Mouse (Mus musculus) embryonic facial prominence, embryonic 10.5 days (tissue): ENCODE measurements at regions not wholly inside any gene's neighbourhood (a gene's known extent, or its start where the extent isn't known, plus 50 kb on each side); places are given as distances from the start of the nearest gene placed in this dataset.

ENCODE experiments used
- DNase-seq: peaks from one replicate; pipeline ENCODE4 v3.0.0-alpha.2; 2017; ENCODE audit warnings: low spot score
- H3K27ac ChIP-seq: fragments of 300-500 bp; sonication (generic); replicated peaks from 2 replicates; pipeline ENCODE4 v1.5.1; 2016; ENCODE audit warnings: mild to moderate bottlenecking
- H3K27me3 ChIP-seq: fragments of 300-500 bp; sonication (generic); replicated peaks from 2 replicates; pipeline ENCODE4 v1.6.1; 2016; ENCODE audit warnings: low read depth, mild to moderate bottlenecking; ENCODE audit not compliant: poor library complexity, severe bottlenecking
- H3K36me3 ChIP-seq: fragments of 300-500 bp; sonication (generic); replicated peaks from 2 replicates; pipeline ENCODE4 v1.6.1; 2016; ENCODE audit warnings: mild to moderate bottlenecking, moderate library complexity
- H3K4me1 ChIP-seq: fragments of 300-500 bp; sonication (generic); 2 replicates; pipeline ENCODE4 v1.6.1; 2016
- H3K4me3 ChIP-seq: fragments of 300-500 bp; sonication (generic); 2 replicates; pipeline ENCODE4 v1.5.1; 2016; ENCODE audit warnings: mild to moderate bottlenecking, moderate library complexity
- H3K9me3 ChIP-seq: fragments of 300-500 bp; sonication (generic); 2 replicates; pipeline ENCODE4 v1.6.1; 2016; ENCODE audit warnings: mild to moderate bottlenecking
- WGBS: fragments of 180-500 bp; shearing (Covaris S2); methylation state at CpG from one replicate; pipeline ENCODE4 v1.1.7; 2016; 5-methylcytosine and 5-hydroxymethylcytosine counted together

DNA sequence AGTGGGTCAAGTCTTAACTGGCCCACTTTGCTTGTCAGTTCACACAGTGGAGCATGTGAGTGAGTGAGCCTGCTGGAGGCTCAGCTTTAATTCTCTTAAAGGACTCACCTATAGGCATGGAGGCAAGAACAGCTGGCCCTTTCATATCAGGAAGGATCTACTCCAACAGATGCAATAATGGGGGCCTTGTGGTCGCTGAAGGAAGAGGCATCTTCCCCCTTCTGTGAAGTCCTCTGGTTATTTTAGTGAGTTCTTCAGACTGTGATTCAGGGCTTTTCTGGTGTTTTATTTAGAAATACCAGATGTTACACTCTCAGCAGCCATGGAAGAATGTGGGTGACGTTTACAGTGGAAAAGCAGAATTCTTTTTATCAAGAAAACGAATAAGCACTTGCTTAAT, 516.9 kb downstream of the Col12a1 start:
- no peak for DNase-seq
- Histone ChIP-seq H3K4me1 (no peaks in the 10 kb centered on the region), H3K4me3 (no peak overlapping the region), H3K27me3 (no peaks in the 10 kb centered on the region), H3K9me3 (no peaks in the 10 kb centered on the region), H3K27ac (no peak overlapping the region), H3K36me3 (no peaks in the 10 kb centered on the region)
- WGBS = 66% methylated on average over 3 of the region's 3 CpGs

DNA sequence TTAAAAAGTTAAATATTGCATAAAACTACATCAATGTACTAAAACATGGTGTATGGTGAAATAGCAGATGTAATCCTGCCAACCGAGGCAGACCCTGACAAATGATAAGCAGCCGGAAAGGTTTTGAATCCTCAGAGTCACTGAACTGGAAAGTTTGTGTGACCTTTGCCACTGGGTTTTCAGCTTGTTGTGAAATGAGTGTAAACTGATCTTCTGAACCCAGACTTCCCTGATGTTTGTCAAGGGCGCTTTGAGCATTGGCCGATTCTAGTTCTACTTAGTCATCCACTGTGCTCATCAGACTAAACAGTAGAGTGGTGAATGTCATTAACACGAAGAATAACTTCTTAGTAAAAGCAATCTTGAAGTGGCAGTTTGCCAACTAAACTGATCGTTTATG, 505.3 kb downstream of the Col12a1 start:
- WGBS = 39% methylated on average over 6 of the region's 6 CpGs
- DNase-seq = peak; percentile 28
- H3K4me1 ChIP-seq = no peaks in the 10 kb centered on the region
- H3K4me3 ChIP-seq = no peak overlapping the region
- no peak overlapping the region for H3K27ac ChIP-seq
- no peaks in the 10 kb centered on the region for H3K27me3 ChIP-seq
- H3K36me3 ChIP-seq = no peaks in the 10 kb centered on the region
- H3K9me3 ChIP-seq = no peaks in the 10 kb centered on the region

DNA sequence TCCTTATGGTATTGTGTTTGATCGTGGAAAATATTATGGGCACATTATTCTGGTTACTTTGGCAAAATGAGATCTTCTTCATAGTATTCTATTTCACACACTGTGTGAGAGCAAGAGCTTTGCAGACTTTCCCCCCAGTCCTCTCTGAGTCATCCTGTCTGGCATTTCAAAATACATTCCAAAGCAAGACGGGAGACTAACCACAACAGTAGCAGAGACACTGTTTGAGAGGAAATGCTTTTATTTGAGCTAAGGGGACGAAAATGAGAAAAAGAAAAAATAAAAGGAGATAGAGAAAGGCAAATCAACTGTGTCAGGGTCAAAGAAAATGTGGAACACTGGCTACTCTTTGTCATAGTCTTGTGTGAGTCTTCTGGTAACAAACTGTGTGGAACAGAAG, 502.6 kb downstream of the Col12a1 start:
- H3K9me3 ChIP-seq = no peaks in the 10 kb centered on the region
- 55% methylated on average over 3 of the region's 3 CpGs for WGBS
- no peaks in the 10 kb centered on the region for H3K27me3 ChIP-seq
- H3K4me1 ChIP-seq = no peaks in the 10 kb centered on the region
- no peaks in the 10 kb centered on the region for H3K36me3 ChIP-seq
- H3K27ac ChIP-seq = no peak overlapping the region
- no peak overlapping the region for H3K4me3 ChIP-seq
- no peak for DNase-seq

DNA sequence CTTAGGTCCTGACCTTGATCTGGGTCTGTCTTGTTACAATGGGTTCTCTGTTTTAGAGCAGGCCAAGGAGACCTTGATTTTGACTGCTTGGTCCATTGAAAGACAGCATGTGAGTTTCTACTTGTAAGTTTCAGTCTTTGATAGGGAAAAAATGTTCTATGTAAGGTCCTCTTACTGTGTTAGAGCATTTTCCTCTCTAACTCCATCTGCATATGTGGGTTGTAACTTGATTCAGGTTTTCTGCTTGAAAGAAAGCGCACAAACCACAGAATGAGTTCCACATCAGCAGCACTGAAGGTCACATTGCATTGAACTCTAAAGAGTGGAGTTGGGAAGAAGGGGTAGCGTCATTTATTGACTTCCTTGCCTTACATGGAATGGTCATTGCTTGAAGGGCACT, 502.2 kb downstream of the Col12a1 start:
- Histone ChIP-seq H3K27me3 (no peaks in the 10 kb centered on the region), H3K36me3 (no peaks in the 10 kb centered on the region), H3K4me1 (no peaks in the 10 kb centered on the region), H3K27ac (no peak overlapping the region), H3K9me3 (no peaks in the 10 kb centered on the region), H3K4me3 (no peak overlapping the region)
- WGBS = 81% methylated on average over 2 of the region's 2 CpGs
- no peak for DNase-seq

DNA sequence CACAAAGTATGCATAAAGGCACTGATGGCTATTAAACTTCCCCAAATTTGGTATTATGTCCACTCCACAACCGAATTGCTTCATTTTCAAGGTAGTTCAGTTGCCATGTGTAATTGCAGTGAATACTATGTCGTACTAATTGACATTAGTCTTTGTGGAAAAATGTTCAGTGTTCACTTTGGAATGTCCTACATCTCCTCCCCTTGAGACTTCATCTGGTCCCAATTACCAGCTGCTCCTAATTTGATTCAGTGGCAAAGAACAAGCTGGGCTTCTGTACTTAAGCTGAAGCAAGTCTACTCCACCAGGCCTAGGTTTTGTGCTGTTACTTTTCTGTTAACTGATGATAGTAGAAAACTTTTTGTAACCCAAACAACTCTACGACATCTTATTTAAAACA, 485.6 kb downstream of the Col12a1 start:
- 42% methylated on average over 3 of the region's 3 CpGs for WGBS
- no peaks in the 10 kb centered on the region for H3K9me3 ChIP-seq
- peak; percentile 32 for DNase-seq

DNA sequence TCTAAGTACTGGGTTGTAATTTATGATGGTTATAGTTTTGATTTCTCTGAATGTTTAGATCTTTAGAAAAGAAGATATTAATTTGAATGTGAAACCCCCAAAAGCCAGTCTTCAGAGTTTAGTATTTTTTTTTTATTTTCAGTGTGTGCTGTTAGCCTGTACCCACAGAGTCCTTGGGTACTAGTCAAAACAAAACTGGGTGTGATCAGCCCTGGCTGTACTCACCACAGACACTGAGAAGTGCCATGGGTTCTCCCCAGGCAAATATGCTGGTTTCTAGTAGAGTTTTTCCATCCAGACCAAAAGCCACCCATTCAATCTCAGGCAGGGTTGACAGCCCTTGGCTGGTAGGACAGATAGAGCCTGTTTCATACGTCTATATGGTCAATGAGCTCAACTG, 484.9 kb downstream of the Col12a1 start:
- Histone ChIP-seq H3K4me3 (no peak overlapping the region), H3K9me3 (no peaks in the 10 kb centered on the region), H3K27me3 (no peaks in the 10 kb centered on the region), H3K27ac (no peak overlapping the region), H3K36me3 (no peaks in the 10 kb centered on the region), H3K4me1 (peaks cover 10% of the 10 kb centered on the region; the same call in 1 of the 2 replicates)
- DNase-seq = no peak
- WGBS = 77% methylated on average over 1 of the region's 1 CpGs

More for the DNA sequence above, 485.6 kb downstream of the Col12a1 start:
- no peaks in the 10 kb centered on the region for H3K27me3 ChIP-seq
- H3K4me1 ChIP-seq = peaks cover 10% of the 10 kb centered on the region; the same call in 1 of the 2 replicates
- no peak overlapping the region; the same call in 1 of the 2 replicates for H3K27ac ChIP-seq
- no peak overlapping the region for H3K4me3 ChIP-seq
- H3K36me3 ChIP-seq = no peaks in the 10 kb centered on the region

DNA sequence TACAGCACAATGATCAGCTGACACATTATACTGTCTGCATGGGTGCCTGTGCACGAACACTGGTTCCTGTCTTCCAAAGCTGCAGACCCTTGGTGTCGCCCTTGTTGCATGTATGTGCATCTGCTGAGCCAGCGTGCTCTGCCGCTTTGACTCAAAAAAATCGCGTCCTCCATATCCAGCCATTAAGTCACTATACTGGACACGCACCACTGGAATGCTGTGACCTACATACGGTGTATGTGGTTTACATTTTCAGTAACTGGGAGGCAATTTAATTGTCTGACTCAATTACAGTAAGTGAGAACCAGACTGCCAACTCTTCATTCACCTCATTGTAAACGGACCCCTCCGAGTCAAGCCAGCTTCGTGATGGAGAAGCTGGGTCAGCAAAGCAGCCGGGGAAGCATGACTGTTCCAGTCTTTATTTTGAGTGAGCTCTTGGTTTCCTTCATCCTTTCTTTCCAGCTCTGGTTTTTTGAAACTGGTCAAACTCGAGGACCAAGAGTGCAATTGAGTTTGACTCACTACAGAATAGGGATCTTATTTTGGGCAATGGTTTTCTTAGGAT, 448.9 kb downstream of the Col12a1 start:
- Histone ChIP-seq H3K27ac (no peak overlapping the region), H3K4me1 (no peaks in the 10 kb centered on the region), H3K9me3 (no peaks in the 10 kb centered on the region), H3K27me3 (no peaks in the 10 kb centered on the region), H3K4me3 (no peak overlapping the region), H3K36me3 (no peaks in the 10 kb centered on the region)
- 81% methylated on average over 13 of the region's 13 CpGs for WGBS
- DNase-seq = peak; percentile 30

DNA sequence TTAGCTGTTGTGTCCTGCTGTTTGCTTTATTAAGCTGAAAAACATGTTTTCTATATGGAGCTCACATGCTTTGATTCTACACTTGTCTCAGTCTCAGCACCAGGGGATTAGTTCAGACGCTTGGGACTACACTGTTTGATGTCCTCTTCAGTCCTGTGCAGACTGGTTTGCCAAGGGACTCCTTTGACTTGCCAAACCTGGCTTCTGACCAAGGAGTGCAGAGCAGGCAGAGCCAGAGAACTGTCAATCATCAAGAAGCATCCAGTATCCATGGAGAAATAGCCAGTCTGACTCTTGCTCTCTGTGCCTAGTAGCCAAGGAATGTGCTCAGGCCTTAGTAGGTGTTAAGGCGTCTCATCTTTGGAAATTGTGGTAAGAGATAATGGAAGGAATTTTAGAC, 448.4 kb downstream of the Col12a1 start:
- Histone ChIP-seq H3K27ac (0 out of 2 replicates have a peak overlapping the region, but pooled peaks have one; percentile 19), H3K9me3 (no peaks in the 10 kb centered on the region), H3K36me3 (no peaks in the 10 kb centered on the region), H3K4me3 (no peak overlapping the region), H3K4me1 (no peaks in the 10 kb centered on the region), H3K27me3 (no peaks in the 10 kb centered on the region)
- WGBS = 77% methylated on average over 2 of the region's 2 CpGs
- DNase-seq = no peak

DNA sequence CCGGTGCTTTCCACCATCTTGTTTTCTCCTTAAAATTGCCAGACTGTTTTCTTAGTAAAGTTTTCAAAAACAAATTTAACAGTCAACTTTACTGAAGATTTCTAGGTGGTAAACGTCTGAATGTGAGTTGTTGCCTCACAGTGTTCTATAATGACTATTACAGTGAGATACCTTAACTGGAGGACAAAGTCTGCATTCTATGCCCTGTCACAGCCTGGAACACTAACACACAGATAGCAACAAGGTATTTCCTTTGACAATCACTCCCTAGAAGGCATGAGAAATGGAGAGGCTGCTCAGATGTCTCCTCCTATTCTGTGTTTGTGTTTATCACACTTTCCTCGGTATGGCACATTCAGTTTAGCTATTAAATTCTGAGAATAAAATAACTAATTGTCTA, 430.8 kb downstream of the Col12a1 start:
- Histone ChIP-seq H3K4me3 (no peak overlapping the region), H3K27ac (no peak overlapping the region), H3K4me1 (no peaks in the 10 kb centered on the region), H3K36me3 (no peaks in the 10 kb centered on the region), H3K9me3 (no peaks in the 10 kb centered on the region), H3K27me3 (no peaks in the 10 kb centered on the region)
- WGBS = 89% methylated on average over 3 of the region's 3 CpGs
- no peak for DNase-seq

DNA sequence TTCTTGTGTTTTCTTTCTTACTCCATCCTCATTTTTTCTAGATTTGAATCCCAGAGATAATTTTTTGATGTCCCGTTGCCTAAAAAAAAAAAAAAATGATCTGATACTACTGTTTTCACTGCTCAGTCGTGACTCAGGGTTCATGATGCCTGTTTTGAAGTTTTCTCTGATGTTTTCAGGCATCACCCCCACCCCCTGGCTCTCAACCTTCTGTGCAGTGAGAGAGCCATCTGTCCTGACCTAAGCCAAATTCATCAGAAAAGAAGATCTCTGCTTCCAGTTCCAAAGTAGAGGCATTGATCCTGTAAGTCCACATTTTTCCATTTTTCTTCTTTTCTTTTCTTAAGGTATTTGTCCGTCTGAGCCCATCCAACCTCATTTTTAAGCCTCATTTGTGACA, 423.3 kb downstream of the Col12a1 start:
- Histone ChIP-seq H3K4me3 (no peak overlapping the region), H3K27ac (no peak overlapping the region), H3K36me3 (no peaks in the 10 kb centered on the region), H3K9me3 (no peaks in the 10 kb centered on the region), H3K4me1 (no peaks in the 10 kb centered on the region), H3K27me3 (no peaks in the 10 kb centered on the region)
- 80% methylated on average over 3 of the region's 3 CpGs for WGBS
- DNase-seq = no peak

DNA sequence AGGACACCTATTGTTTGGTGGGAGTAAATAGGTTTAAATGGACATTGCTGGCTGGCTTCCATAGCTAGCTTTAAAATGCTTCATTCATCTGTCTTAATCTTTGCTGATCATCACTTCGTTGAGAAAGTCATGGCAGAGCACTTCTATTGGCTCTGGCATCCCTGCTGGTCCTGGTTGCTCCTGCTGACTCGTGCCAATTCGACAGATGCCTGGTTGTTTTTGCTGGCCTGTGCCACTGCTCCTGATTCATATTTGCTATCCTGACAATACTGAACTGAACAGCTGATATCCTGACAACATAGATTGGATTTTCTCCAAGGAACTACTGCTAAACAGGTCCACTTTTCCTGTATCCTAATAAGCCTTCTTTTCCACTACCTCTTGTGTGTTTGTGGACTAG, 417.1 kb downstream of the Col12a1 start:
- DNase-seq = no peak
- H3K36me3 ChIP-seq = no peaks in the 10 kb centered on the region
- no peaks in the 10 kb centered on the region for H3K9me3 ChIP-seq
- WGBS = 78% methylated on average over 3 of the region's 3 CpGs
- H3K27me3 ChIP-seq = no peaks in the 10 kb centered on the region
- H3K4me1 ChIP-seq = no peaks in the 10 kb centered on the region
- H3K4me3 ChIP-seq = no peak overlapping the region
- no peak overlapping the region for H3K27ac ChIP-seq

DNA sequence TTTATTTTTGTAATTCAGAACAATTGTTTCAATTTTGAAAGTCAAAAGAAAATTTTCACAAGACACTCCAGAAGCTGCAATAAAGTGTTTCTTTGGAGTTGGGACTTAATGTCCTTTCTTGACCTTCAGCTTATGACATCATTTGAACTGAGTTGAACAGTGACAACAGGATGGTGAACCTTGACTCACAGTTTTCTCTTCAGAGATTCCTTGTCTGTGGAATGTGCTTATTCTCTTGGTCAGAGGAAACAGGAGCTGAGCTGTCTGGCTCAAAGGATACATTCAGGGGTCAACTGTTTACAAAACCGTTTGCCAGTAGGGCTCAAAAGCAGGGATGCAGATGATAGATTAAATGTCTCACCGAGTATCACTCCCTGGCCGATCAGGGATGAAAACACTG, 408.0 kb downstream of the Col12a1 start:
- no peaks in the 10 kb centered on the region for H3K9me3 ChIP-seq
- no peaks in the 10 kb centered on the region for H3K4me1 ChIP-seq
- no peak overlapping the region for H3K27ac ChIP-seq
- no peaks in the 10 kb centered on the region for H3K27me3 ChIP-seq
- no peaks in the 10 kb centered on the region for H3K36me3 ChIP-seq
- 64% methylated on average over 3 of the region's 3 CpGs for WGBS
- no peak overlapping the region for H3K4me3 ChIP-seq
- no peak for DNase-seq

DNA sequence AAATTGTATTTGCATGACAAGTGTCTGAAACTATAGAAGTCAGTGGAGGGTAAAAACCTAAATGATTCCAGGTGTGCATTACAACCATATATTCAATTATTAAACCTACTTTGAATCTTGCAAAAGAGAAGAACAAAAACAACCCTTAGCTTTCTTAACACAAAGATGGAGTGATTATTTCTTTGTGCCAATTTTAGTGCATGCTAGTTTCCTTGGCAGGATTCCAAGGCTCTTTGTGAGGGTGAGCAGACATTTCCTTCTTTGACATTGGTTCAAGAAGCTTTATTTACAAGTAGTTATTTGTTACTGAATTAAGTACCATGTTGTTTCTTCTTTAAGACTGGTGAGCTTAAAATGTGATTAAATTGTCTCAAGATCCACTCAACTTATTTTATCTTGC, 401.2 kb downstream of the Col12a1 start:
- Histone ChIP-seq H3K27ac (no peak overlapping the region), H3K27me3 (no peaks in the 10 kb centered on the region), H3K36me3 (no peaks in the 10 kb centered on the region), H3K4me1 (no peaks in the 10 kb centered on the region), H3K4me3 (no peak overlapping the region), H3K9me3 (no peaks in the 10 kb centered on the region)
- DNase-seq = no peak
